Mouse (Mus musculus): ENCODE results near the gene Pikfyve.
A peak's percentile ranks its signal among the peaks of the same experiment; 100 is the strongest.

Pikfyve gene

DNA sequence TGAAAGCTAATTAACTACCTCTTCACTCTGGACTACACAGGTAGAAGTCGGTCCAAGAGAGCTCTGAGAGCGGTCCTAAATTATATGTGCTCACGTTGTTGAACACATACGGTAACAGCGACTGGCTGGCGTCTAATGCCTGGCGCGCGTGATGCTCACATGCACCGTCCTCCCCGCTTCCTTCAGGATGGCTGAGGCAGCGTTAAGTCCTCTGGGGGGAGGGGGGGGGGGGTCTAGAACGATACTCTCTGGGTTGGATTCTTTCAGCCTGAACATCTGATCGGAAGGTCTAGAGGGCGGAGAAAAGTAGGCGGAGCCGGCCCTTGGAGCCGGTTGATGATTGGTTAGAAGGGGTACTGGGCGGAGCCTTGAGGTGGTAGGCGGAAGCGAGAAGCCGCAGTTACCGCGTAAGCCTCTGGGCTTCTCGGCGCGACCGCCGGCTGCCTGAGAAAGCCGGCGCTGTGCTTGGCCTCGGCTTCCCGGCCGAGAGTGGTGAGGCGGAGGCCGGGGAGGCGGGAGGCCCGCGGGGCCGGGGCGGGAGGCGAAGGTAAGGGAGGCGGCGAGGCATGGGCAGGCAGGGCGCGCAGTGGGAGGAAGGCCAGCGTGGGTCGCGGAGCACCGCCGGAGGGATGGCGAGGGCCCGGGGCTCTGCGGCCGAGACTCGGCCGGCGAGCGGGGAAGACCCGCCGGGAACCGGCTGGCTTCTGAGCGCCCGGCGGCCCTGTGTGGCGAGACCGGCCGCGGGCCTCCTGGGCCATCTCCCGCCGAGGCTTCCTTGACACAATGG lies at the start of gene Pikfyve, which contains the start of gene Idh1:
Gene Pikfyve, plus strand, starts transcription at position 397 of the 787 bp plus-strand sequence.
Gene Idh1, minus strand, starts transcription at position 214 of the 787 bp plus-strand sequence.
- DNase-seq (ENCODE audit: low spot score), result peak; percentile 98

DNA sequence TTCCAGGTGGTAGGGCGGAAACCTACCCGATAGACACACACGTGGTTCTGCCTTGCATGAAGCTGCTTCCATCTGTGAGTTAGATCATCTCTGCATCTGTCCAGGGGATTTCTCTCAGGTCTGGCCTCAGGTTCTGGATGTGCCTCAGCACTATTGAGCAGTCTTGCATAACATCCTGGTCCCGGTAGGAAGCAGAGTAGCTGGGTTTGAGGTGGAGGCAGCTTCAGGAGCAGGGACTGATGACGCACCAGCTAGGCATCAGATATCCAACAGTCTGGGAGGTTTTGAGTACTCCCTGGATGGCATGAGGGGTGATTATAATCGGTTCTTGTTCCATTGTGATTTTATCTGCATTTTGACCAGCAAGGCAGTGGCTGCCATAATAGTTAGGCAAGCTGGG lies 48.9 kb upstream of the Pikfyve start:
- no peak for DNase-seq (ENCODE audit: low spot score)

DNA sequence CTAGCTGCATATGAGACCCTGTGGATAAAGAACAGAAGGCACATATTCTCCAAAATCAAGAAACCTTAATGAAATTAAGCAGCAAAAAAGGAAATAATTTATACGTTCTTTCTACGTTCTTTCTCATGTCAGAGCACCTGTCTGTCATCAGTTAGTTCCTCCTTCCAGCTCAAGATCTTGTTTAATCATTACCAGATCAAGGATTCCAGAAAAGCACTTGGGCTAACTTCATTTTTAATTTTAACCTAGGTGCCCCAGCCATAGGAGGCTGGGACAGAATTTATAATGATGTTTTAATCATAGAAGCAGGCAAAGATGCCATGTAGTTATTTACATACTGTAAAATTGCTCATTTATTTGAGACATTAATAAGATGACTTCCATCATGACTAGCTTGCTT lies 41.7 kb upstream of the Pikfyve start:
- DNase-seq (ENCODE audit: low spot score), result no peak

DNA sequence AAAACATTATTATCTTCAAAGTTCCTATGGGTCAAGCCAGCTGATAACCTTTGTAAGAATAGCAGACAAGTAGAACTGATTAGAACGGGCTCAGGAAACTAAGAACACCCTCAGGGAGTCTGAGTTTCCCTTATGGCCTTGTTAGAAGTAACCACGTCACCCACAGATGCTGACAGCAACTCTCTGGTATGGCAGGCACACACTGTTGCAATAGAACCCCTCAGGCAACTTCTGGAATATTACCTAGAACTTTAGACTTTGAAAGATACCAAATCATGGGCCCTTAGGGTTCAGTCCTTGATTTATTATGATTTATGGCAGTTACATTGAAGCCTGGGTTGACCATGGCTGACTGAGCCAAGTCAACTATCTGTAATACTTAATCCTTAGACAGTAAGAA lies 39.9 kb upstream of the Pikfyve start:
- no peak for DNase-seq (ENCODE audit: low spot score)

GRCm38 (mm10) chr1:65147326-65147725 lies 39.2 kb upstream of the Pikfyve start:
- DNase-seq (ENCODE audit: low spot score), result no peak

DNA sequence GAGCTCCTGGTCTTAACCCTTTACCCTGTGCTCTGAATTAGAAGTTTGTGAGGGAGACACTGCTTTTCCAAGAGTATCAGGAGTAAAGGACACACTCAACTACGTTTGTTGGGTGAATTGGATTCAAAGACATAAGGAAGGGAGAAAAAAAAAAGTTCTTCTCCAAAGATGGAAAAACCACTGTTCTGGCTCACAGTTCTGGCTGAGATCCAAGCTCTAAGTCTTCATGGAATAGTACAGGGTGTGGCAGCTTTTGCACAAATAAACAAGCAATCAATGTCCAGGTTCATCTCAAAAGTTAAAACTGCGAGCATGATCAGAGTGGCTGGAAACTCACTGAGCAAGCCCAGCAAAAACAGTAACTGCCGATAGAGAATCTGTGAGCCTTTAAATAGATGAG lies 38.5 kb upstream of the Pikfyve start:
- no peak for DNase-seq (ENCODE audit: low spot score)

GRCm38 (mm10) chr1:65154814-65155213 lies 31.7 kb upstream of the Pikfyve start:
- peak; percentile 32 for DNase-seq (ENCODE audit: low spot score)

DNA sequence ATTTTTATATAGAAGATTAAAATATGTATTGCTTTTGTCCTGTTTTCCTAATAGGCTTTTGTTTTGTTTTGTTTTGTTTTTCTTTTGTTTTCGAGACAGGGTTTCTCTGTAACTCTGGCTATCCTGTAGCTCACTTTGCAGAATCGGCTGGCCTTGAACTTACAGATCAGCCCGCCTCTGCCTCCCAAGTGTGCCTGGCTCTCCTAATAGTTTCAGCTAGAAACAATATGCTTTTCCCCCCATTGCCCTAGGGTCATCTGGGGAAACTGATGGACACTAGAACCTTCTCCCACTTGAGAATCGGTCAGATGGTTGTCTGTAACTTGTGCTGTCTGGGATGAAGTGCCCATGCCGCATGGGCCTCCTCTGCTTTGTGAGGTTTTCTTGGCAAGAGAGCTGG lies 30.4 kb upstream of the Pikfyve start:
- no peak for DNase-seq (ENCODE audit: low spot score)

GRCm38 (mm10) chr1:65162210-65162609 lies 24.3 kb upstream of the Pikfyve start:
- DNase-seq (ENCODE audit: low spot score), result no peak

DNA sequence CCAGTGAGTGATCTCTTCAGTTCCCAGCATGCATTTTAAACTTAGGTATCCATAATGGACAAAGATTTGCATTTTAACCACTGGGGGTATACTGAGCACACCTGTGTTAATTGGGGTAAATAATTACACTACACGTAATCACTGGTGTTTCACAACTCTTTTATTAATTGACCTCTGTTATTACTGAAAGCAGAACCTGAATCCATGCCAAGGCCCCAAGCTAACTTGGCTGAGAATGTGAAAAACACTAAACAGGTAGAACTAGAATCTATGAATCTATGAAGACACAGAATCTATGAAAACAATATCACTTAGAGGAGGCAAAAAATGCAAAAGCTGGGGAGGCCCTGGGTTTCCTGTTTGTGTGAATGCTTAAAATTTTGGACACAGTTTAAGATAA lies 19.0 kb upstream of the Pikfyve start:
- no peak for DNase-seq (ENCODE audit: low spot score)

- no peak for DNase-seq (ENCODE audit: low spot score)
Measured at GRCm38 (mm10) chr1:65169536-65169935, 16.9 kb upstream of the Pikfyve start.

GRCm38 (mm10) chr1:65169947-65170346 lies 16.5 kb upstream of the Pikfyve start:
- no peak for DNase-seq (ENCODE audit: low spot score)

DNA sequence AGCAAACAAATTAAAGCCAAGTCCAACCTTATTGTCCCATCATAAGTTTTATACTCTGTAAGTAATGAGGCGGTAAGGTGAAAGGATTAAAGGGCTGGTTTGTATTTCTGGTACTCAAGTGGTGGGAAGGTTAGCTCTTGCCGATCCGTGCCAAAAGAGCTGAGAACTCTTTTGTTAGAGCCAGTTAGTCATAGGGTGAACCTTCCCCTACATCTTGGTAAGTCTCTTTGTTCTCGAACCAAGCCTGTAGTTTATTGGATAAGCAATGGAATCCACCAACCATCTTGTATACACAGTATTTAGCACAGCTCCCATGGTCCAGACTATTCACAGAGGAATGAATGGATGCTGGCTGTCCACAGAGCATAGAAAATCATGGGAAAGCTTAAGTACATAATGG lies 14.9 kb upstream of the Pikfyve start:
- DNase-seq (ENCODE audit: low spot score), result no peak

- no peak for DNase-seq (ENCODE audit: low spot score)
Measured at GRCm38 (mm10) chr1:65173716-65174115, 12.8 kb upstream of the Pikfyve start.

- DNase-seq (ENCODE audit: low spot score), result no peak
Measured at GRCm38 (mm10) chr1:65176171-65176570, 10.3 kb upstream of the Pikfyve start.

DNA sequence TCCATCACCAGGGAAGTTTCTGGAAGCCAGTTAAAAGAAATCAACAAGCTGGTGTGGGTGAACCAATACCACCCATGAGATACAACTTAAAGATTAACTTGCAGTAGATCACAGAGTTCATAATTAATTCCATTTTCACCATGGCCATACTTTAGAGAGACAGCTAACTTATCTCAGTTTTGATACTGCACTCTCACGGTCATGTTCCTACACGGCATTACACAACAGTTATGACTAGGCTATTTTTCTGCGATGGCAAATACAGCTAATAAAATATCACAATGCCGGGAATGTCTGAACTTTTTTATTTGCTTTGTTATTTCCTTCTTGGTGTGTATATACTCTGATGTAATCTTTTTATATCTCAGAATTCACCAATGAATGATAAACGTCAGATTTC lies 9.6 kb upstream of the Pikfyve start:
- no peak for DNase-seq (ENCODE audit: low spot score)

DNA sequence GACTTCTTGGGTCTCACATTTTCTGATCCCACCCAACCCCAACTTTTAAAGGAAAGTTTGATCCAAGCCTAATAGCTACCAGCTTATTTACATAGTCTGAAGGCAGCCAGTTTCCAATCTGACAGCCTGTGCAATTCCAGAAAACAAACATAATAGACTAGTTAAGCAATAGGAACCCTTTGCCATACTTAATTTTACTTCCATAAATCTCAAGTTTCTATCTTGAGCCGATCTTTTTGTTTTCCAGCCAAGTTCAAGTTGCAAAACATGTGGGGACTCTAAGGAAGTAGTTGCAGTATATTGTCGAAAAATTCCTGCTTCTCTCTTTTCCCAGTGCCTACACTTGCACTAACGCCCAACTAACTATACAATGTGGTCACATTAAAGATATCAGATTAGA lies 9.0 kb upstream of the Pikfyve start:
- peak; percentile 61 for DNase-seq (ENCODE audit: low spot score)

GRCm38 (mm10) chr1:65178126-65178901 lies 8.2 kb upstream of the Pikfyve start:
- DNase-seq (ENCODE audit: low spot score), result peak; percentile 97

DNA sequence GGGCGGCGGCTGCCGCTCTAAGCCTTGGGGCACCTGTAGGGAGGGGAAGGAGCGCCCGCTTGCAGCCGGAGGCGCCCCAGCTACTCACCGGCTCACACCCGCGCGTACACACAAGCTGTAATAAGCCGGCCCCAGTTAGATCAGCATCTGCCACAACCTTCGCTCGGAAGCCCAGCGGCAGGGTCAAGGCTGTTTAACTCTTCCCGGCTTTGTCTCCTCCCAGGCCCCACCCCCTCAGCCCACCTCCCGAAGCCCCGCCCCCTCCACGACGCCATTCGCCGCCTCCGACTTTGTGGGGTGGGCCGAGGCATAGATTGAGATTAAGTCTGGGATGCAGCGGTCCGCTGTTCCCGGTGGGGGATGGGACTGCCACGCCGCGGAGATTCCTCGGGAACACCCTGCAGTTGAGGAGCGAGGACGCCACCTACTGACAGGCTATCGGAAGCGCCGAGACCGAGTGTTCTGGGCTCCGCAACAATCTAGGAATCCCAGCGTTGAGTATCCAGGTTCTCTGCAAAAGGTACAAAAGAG lies 7.5 kb upstream of the Pikfyve start:
- peak; percentile 98 for DNase-seq (ENCODE audit: low spot score)

DNA sequence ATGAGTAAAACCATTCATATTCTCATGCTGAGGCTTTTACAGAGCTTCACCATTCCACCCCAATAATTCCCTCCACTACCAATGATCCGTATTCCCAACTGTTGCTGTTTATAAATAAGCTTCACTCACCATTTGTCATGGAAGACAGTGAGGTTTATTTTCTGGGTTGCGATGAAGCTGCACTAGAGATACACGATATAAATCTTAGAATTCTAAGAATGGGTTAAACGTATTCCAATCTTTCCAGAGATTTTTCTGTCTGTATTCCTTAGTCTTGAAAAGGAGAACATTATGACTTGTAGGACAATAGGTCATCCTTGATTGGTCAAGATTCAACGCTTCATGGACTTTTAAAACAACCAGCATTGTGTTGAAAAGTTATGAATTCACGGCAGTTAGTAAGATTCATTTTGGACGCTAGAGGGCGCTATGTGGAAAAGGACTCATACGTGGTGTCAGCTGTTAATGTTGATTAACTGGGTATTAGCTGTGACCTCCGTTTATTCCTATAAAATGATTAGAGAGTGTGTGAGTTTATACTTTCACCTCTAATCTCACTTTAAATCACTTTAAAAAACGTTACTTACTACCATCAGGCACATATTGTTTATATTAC lies 6.7 kb upstream of the Pikfyve start:
- peak; percentile 86 for DNase-seq (ENCODE audit: low spot score)

DNA sequence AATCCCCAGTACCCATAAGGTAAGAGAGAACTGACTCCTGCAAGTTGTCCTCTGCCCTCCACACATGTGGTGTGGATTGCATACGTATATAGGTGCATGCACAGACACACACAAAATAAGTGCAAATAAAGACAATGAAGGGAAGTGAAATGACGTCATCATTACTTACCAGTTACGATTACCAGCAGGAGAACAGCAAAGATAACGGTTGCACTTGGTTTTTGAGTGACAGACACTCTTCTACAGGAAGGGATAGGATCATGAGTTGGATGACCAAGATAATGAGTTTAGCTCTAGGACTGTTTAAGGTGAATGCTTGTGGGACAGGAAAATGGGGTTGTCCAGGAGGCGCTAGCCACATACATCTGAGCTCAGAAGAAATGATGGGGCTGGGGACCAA lies 5.0 kb upstream of the Pikfyve start:
- DNase-seq (ENCODE audit: low spot score), result no peak

- no peak for DNase-seq (ENCODE audit: low spot score)
Measured at GRCm38 (mm10) chr1:65183994-65184393, 2.5 kb upstream of the Pikfyve start.

- DNase-seq (ENCODE audit: low spot score), result no peak
Measured at GRCm38 (mm10) chr1:65185011-65185410, 1.5 kb upstream of the Pikfyve start.
